Mouse (Mus musculus) adrenal gland, adult (tissue): ENCODE data around the gene Tifa.

ENCODE experiments used
- DNase-seq, 2 experiments: peaks; one replicate each; pipeline ENCODE4 v3.0.0; 2022 to 2023; ENCODE audit warnings: low spot score in 1 of 2; ENCODE audit not compliant: inconsistent age in 2 of 2

The Tifa gene

DNA sequence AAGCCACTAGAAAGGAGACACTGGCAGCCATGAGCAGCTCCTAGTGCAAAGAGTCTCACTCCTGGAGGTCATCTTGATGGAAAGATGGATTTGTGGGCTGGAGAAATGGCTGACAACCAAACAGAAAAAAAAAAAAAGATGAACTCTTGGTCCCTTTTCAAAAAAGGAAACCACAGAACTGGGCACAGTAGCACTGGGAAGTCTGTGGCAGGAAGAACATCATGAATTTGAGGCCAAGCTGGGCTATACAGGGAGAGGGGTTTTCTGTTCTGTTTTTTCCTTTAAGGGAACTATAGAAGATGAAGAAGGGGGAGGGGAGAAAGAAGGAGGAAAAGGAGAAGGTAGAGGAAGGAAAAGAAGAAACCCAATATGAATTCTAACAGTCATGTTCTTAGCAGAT, 2.6 kb upstream of the Tifa start:
- no peak for DNase-seq

DNA sequence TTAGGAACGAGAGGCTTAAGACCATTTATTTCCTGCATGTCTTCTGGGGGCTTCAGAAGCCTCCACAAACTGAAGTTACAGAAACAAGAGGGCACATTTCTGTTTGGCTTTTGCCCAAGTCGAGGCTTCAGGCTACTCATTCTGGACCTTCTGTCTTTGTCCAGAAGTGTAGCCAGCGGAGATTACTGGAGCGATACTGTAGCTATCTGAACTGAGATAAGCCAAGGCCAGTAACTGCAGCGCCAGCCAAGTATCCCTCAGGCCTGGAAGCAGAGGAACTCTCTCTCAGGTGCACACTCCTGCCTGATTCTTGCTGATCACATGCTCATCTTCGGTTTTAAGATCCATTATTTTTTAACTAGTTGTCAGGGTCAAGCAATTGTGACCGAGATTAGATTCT, 1.6 kb upstream of the Tifa start:
- DNase-seq = peak; percentile 45 to 68

- DNase-seq = no peak
Observed at GRCm38 (mm10) chr3:127788919-127789318, 686 bp upstream of the Tifa start.

DNA sequence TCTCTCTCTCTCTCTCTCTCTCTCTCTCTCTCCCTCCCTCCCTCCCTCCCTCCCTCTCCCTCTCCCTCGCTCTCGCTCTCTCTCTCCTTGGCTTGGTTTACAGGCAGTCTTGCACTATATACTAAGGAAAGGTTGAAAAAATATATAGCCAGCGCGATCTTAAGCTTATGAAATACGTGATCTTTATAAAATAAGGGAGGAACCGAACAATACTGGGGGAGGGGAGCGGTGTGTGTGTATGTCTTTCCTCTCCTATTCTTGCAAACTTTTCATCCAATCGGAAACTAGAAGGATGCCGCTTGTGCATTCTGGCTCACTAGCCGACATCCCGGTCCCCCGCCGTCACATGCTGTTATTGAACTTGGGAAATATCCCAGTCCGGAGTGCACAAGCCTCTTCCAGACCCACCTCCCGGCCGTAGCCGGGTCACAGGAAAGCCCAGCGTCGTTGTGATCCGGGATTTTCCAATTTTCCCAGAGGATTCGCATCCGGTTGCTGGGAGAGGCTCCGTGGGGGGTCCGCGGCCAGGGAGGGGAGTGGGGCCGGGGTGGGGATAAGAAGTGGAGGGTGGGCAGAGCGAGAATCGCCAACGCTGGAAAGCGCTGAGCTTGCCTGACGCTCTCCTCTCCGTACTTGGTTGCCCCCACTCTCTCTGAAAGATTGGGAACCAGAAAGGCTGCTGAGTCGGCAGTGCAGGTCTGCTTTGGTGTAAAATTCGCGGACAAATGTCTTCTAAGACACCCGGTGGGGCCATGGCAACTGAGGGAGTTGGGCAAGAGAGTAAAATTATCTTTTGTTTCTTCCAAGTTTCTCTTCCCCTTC, 840 bp downstream of the Tifa start:
- DNase-seq = peak; percentile 51 to 78

GRCm38 (mm10) chr3:127791056-127791483, 1.5 kb downstream of the Tifa start:
- DNase-seq = peak; percentile 26 to 72

DNA sequence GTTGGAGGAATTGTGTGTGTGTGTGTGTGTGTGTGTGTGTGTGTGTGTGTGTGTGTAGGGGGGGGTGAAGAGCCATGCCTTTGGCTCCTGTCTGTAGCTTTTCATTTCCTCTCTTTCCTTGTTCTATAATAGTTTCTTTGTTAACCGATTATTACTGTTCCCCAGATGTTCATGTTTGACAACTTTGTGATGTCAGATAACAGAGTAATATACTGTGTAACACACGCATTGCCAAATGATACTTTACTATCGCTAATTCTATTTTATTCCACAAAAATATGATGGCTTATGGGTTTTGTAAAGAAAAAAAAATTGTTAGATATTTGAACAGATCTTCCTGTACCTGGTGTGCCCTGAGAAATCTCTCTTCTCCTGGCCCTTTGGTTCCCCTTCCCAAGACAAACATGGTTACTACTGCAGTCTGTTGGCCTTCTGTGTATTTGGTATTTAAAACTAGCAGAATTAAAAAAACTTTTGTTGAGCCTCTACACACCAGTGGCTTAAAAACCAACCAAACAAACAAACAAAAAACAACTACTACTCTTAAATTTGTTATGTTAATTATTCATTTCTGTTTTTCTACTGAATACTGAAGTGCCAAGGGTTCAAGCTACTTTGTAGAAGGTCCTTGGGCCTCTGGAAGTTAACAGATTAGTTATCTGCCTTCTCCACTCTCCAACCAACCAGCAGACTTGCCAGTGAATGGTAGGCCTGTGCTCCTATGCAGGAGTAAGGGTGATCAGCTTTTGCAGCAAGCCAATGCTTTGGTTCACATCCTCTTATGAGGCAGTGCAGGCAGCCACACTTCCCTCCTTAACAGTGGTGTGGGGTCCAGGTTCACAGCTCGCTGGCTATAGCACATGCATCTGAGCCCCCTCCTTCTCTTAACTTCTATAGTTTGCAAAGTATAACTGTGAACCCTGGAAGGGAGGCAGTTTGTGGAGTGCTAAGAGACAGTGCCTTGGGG, 2.3 kb downstream of the Tifa start:
- no peak for DNase-seq

DNA sequence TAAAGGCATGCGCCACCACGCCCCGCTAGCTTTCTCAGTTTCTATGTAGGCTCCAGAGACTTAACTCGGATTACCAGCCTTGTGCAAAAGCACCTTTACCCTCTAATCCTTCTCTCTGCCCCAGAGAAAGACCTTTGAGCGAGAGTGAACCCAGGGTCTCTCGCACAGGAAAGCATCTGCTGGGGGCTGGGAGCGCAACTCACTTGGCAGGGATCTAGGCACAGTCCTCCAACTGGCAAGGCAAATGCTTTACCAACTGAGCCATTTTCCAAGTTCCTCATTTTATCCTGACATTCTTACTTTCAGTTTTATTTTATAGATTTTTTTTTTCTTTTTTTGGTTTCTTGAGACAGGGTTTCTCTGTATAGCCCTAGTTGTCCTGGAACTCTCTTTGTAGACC, 3.4 kb downstream of the Tifa start:
- peak in 1 of 2 experiments; percentile 42 for DNase-seq

DNA sequence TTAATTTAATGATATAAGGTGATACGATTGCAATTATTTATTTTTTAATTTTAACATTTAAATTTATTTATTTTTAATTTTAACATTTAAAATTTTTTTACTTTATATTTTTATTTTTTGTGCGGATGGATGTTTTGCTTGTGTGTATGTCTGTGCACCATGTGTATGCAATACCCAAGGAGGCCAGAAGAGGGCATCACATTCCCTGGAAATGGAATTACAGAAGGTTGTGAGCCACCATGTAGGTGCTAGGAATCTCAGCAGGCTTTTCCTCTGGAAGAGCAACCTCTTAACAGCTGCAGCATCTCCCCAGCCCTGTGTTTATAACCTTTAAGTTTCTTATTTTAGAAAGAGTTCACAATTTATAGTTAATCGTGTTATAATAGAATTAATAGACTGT, 6.2 kb downstream of the Tifa start:
- DNase-seq = no peak

DNA sequence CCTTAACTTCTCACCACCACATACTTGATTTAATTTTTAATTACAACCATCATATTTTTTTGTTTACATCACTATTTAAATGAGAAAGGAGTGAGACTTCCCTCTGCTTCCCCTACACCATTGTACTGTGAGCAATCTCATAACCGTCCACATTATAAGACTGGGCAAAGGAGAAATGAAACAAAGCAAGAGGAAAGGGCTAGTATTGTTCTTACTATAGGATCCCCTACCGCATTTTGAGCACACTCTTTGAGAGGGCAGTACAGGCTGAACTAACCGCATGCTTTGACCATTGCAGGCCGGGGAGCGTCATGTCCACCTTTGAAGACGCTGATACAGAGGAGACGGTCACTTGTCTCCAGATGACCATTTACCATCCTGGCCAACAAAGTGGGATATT, 6.7 kb downstream of the Tifa start:
- DNase-seq = no peak

DNA sequence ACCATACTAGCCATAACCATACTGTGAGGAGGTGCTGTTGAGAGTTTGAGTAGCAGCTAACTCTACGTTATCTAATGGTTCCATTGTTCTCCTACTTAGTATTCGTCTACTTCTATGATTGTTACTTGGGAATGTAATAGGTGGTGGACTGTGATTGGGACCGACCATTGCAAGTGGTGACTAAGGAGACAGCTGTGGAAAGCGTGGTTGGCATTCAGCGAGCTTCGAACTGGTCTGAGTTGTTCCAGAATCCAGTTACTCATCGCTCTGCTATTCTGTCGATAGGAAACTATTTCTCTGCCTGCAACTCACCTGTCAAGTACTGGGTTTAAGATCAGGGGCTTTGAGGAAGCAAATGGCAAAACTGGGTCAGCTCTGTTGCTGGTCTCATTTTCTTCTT, 11.6 kb downstream of the Tifa start:
- no peak for DNase-seq

DNA sequence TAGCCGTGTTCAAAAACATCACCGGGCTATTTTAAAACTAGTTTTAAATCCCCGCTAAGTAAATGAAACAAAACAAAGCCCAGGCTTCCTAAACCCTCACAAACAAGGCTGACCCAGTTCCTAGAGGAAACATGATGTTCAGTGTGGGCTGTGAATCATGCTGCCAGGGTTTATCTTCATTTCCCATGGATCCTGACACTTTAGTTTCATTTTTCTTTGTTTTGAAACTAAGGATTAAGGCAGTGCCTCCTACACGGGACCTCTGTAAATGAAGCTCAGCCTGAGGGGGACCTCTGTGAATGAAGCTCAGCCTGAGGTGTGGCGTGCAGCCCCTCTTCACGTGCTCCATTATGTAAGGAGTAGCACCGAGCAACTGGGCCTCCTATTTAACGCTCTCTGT, 13.2 kb downstream of the Tifa start:
- DNase-seq = peak; percentile 40 to 81

GRCm38 (mm10) chr3:127804439-127804838, 14.8 kb downstream of the Tifa start:
- no peak for DNase-seq

- DNase-seq = no peak
Observed at GRCm38 (mm10) chr3:127805071-127805470, 15.5 kb downstream of the Tifa start.

- peak; percentile 30 to 53 for DNase-seq
Observed at GRCm38 (mm10) chr3:127805991-127806390, 16.4 kb downstream of the Tifa start.

GRCm38 (mm10) chr3:127807846-127808245, 18.2 kb downstream of the Tifa start:
- DNase-seq = no peak

DNA sequence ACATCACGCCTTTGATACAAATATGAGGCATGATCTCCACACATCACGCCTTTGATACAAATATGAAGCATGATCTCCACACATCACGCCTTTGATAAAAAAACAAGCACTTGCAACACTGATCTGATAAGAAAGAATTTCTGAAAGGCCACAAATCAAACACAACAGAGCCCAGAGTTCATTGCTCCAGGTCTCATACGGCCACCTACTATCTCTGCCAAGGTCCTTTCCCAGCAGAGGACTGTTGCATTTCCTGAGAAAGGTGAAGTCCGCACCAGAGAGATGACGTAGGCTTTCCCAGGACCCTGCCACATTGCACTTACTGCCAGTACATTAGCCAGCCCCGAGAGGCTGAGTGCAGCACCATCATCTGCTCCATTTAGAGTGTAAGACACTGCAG, 19.5 kb downstream of the Tifa start:
- no peak for DNase-seq

DNA sequence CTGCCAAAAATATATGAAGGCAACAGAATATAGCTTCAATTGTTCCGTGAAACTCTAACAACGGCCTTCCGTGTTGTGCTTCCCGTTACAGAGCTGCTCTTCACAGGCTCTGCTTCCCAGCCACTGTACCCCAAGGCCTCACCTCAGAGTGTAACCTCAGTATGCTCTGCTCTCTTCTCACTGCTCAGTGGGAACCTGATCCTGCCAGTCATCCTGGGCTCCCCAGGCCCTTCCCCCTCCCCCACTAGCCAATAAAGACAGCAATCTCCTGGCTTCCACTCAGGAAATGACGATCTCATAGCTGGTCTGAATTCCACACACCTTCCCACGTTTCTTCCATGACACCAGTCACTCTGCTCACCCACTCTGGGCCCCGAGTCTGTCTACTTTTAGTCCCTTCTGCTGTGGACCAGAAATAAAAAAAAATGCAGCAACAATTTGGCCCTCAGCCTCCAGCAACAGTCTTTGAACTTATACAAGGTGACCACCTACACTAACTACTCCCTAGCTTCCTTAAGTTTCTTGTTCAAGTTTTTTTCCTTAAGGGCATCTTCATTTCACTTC, 27.6 kb downstream of the Tifa start:
- no peak for DNase-seq

- DNase-seq = no peak
Observed at GRCm38 (mm10) chr3:127818694-127819663, 29.4 kb downstream of the Tifa start.

DNA sequence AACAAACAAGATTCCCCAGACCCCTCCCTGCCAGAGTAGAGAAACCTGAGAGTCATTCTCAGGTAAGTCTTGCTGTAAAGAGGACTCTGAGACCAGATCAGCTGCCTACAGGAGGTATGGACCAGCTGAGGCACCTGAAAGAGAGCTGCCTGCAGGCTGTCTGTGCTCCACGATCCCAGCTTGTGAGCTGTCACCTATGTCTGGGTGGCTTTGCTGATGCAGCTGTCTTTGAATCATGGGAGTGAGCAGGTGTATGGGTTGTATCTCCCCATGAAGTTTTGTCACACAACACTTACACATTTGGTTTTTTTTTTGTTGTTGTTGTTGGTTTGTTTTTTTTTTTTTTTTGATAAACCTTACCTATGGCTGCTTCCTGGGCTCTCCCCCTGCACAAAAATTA, 30.8 kb downstream of the Tifa start:
- DNase-seq = no peak

GRCm38 (mm10) chr3:127821209-127821608, 31.6 kb downstream of the Tifa start:
- no peak for DNase-seq
